Mouse (Mus musculus) ES-Bruce4 (cell line): ENCODE measurements at regions not wholly inside any gene's neighbourhood (a gene's known extent, or its start where the extent isn't known, plus 50 kb on each side); places are given as distances from the start of the nearest gene placed in this dataset.

Source experiments
- CTCF ChIP-seq: IDR thresholded peaks from one replicate; pipeline ENCODE4 v1.8.1; 2011; ENCODE audit warnings: low read depth, low read length
- EP300 ChIP-seq: IDR thresholded peaks from 2 replicates; pipeline ENCODE4 v1.6.1; 2011; ENCODE audit warnings: low read depth, low read length; ENCODE audit not compliant: insufficient read depth
- POLR2A ChIP-seq: IDR thresholded peaks from one replicate; pipeline ENCODE4 v1.8.1; 2011; ENCODE audit warnings: low read length; ENCODE audit not compliant: insufficient read depth

GRCm38 (mm10) chr12:110207246-110207852, 71.5 kb upstream of the Dio3 start:
- TF ChIP-seq CTCF (no peak), POLR2A (no peak), EP300 (no peak)
